Mouse (Mus musculus) forelimb bud, embryonic 11.5 days (tissue): ENCODE measurements around the gene Arr3.
A peak's percentile ranks its signal among the peaks of the same experiment; 100 is the strongest.

ENCODE experiments used
- DNase-seq: peaks from one replicate; pipeline ENCODE4 v3.0.0-alpha.2; 2012; ENCODE audit warnings: low read depth, low spot score

Gene Arr3

DNA sequence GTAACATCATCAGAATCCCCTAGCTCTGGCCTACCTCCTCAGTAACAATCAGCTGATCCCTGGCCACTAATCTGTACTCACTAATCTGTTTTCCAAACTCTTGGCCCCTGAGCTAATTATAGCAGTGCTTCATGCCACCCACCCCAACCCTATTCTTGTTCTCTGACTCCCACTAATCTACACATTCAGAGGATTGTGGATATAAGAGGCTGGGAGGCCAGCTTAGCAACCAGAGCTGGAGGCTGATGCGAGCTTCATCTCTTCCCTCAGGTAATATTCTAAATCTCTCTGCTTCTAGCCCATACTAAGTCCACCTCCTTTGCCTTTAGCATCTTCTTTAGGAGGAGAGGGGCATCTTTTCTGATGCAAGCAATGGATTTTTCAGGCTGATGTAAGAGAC, at the start of gene Arr3:
TSS of gene Arr3 (plus strand) at position 184 of the 400 bp plus-strand sequence.
- DNase-seq, result no peak

DNA sequence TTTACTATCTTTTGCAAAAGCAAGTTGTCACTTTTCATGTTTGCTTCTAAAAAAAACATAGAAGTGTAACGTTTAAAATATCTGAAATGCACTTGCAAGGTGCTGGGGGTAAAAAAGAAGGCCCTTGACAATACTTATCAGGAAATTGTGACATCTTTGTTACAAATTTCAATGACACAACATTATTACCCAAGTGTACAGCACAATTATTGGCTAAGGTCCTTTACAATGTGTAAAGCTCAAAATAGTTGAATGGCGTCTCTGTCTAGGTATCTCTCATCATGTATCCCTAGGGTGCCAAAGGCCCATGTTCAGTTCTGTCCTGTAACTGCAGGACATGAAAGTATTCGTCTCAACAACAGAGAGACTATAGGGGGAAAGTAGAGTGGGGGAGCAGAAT, 49.3 kb upstream of the Arr3 start:
- no peak for DNase-seq

DNA sequence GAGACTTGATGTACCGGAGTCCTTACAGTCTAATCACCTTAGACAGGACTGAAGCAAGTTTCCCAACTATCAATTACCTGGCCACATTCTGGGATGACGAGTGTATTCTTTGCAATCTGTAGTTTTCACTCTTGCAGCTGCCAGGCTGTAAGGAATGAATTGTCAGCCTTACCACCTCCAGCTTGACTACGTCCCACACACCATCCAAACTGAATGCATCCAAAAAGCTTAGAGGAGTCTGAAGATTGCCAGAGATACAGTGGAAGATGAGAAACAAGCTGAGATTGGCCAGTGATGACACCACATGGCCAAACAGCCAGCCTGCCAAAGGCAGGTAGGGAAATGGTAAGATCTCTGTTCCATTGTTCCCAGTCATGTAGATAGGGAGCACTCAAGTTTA, 39.6 kb upstream of the Arr3 start:
- DNase-seq, result no peak

DNA sequence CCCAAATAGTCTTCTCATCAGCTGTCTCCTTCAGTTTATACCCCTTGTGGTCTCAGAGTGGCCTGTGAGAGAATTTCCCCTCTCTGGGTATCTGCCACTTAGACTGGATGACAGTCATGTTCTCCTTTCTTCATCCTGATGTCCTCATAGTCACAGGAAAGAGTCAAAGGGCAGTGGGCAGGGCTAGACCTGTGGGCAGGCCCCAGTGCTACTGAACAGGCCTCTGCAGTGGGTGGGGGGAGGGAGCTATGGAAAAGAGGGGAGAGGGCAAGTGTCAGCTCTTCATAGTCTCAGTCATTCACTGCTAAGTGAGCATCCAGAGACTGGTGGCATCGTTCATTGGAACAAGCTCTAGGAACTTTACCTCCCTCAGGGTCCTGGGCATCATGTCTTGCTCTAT, 33.3 kb upstream of the Arr3 start, which contains the start of gene Awat1:
TSS of gene Awat1 (plus strand) at position 301 of the 400 bp plus-strand sequence.
- no peak for DNase-seq

DNA sequence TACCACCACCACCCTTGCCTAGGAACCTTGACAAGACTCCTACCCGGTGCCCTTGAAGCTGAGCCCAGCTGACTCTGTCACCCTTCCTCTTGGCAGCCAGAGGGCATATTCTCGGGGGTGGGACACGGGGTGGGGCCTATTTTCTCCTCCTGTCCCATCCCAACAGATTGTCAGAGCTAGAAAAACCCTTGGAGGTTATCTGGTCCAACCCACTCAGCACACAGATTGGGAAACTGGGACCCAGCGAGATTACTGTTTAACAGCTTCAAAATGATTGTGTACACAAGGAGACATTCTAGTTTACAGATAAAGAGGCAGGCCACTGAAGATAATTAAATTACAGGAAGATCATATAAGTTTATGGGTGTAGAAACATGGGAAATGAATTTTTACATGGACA, 10.5 kb upstream of the Arr3 start, which contains the start of gene P2ry4:
TSS of gene P2ry4 (minus strand) at position 79 of the 400 bp plus-strand sequence.
- no peak for DNase-seq

DNA sequence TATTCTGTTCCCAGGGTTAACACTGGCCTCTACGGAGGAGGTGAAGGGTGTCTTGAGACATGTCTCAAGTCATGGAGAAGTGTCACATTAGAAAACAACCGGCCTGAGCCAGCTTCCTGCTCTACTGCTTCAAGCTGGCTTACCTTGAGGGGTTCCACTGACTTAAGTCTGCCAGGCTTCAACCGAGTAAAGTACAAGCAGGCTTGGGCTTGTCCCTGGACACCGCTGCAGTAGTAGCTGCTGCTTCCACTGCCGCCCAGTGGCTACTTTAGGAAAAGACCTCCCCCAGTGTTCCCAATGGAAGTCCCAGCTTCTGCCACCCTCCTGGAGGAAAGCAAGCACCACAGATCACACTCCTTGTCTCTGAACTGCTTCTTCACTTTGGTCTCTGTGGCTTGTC, 7.9 kb upstream of the Arr3 start:
- DNase-seq, result peak; percentile 17

DNA sequence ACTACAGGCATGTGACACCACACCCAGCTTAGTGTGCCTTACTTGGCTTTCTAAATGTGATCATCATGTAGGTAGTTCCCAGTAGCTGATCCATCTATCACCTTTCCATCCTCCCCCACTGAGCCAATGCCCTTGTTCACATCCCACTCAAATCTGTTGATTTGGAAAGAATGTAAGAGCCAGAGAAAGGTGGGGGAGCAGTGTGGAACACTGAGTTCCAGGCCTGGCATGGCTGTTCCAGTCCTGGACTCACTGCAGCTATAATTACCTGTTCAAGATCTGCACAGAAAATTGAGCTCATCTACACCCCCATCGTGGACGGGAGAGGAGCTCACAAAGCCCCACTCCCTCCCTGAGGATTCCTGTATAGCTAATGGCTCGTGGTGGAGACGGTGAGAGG, 5.5 kb upstream of the Arr3 start:
- no peak for DNase-seq

DNA sequence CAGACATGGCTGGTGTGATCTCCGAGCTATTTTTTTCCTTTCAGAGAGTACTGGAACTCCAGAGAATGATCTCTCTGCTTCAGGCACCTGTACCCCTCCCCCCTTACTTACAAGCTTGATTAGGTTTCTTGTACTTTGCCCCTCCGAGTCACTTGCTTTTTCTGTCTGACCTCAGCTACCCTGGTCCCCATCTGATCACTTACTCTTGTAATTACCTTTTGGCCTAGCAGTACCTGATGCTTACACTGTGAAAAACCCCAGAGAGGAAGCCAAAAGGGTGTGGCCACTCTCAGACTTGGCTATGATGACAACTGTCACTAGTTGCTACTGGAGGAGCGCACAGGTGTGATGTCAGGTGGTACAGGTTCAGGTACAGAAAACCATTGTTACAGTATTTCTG, 13.2 kb downstream of the Arr3 start:
- no peak for DNase-seq

DNA sequence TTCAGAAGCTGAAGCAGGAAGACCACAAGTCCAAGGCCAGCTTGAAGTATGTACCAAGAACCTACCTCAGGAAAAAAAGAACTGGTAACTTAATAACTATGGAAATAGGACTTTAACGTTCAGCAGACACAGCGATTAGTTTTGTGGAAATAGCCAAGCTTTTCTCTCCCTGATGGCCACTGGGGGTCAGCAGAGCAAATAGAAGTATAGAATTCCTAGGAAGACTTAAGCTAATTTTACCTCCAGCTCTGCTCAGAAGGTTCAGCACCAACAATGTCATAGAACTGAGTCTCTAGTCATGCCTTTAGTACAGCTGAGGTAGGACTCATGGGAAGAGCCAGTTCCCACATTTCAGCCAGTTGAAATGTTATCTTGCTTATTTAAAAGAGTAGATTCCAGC, 16.1 kb downstream of the Arr3 start:
- no peak for DNase-seq

DNA sequence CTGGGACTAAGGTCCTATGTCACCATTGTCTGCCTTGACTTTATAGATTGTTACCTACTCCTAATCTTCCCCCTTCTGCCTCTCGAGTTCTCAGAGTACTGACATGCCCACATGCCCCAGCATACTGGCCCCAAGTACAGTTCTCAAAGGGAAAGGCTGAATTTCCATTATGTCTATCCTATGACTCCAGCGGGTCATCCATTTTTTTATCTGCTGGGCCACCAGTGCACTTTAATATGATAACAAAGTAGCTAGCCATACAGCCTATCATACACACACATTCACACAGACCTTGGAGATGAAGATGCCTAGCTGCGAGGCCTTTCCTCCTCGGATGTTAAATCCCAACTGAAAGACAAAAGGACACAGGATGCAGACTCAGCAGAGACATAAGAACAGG, 18.9 kb downstream of the Arr3 start:
- DNase-seq, result no peak

DNA sequence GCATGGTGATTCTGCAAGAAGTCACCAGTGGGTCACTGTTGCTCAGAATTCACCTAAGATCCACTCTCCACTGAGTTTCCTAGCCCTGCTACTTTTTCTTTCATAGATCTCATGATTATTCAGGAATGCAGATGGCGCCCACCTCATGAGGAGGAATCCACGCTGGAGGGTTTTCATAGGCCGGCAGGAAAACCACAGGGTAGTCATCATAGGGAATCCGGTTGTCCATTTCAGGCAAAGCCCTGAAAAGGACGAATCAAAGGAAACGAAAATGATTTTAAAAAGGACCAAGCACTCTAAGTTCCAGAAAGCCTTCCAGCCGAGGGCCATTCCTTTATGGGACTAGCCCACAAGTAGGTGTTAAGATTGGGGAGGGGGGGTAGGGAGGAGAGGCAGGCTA, 19.8 kb downstream of the Arr3 start:
- DNase-seq, result peak; percentile 3

DNA sequence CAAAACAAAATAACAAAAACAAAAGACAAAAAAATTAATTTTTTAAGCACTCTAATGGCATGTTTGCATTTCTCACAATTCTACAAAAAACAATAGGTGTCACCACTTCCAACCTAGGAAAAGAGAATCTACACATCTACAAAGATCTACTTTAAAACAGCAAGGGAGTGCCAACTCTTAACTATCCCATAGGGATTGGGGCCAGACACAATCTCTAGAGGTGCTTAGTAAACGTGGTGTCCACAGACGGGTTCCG, 20.2 kb downstream of the Arr3 start, which contains the start of gene Kif4:
TSS of gene Kif4 (plus strand) at position 192 of the 256 bp plus-strand sequence.
- no peak for DNase-seq

DNA sequence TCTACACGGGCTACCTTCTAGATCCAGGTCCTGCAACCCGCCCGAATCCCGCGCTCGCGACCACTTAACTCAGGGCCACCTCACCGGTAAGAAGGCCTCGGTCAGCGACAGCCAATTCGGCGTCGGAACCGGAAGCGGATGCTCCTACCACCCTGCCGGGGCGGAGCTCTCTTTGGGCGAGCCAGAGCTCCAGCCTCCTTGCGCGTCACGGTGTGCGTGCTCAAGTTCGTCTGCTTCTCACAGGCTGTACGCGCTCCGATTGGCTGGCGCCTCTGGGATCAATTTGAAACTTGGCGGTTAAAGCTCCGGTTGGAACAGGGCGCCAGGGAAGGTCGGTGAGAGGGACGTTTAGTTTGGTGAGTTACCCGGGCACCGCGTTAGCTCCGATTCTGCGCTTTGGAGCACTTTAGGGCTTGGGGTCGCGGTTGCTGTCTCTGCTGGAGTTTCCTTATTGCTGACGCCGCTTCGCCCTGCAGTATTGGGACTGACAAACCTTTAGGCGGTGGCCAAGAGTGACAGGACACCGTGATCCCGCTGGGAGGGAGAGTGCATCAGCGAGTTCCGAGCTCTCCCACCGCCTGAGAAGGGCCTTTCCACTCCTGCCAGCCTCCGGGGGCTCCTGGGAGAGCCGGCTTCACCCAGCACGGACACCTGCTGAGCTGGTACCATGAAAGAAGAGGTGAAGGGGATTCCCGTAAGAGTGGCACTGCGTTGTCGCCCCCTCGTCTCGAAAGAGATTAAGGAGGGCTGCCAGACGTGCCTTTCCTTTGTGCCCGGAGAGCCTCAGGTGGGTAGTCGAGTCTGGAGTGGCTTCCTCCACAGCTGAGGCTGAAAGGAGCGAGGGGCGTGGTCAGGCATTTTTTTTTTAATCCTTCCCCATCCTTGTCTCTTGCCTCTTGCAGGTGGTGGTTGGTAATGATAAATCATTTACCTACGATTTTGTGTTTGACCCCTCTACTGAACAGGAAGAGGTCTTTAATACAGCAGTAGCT, 20.8 kb downstream of the Arr3 start, which contains the start of gene Pdzd11:
TSS of gene Pdzd11 (minus strand) at position 767 of the 992 bp plus-strand sequence.
- DNase-seq, result peak; percentile 90

DNA sequence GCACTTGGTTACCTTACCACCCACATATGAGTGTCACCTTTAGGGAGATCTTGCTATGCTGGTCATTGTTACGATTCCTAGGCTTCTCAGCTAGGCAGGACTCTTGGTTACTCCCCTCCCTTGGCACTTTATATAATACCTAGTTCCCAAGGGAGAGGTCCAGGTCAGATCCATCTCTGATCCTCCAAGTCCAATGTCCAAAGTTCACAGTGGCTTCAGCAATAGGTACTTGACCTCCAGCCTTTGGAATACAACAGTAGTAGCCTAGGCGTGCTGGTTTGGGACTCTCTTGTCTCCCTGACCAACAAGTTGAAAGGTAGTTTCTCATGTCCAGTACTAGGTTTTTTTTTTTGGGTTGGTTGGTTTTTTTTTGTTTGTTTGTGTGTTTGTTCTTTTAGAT, 23.8 kb downstream of the Arr3 start:
- DNase-seq, result no peak

DNA sequence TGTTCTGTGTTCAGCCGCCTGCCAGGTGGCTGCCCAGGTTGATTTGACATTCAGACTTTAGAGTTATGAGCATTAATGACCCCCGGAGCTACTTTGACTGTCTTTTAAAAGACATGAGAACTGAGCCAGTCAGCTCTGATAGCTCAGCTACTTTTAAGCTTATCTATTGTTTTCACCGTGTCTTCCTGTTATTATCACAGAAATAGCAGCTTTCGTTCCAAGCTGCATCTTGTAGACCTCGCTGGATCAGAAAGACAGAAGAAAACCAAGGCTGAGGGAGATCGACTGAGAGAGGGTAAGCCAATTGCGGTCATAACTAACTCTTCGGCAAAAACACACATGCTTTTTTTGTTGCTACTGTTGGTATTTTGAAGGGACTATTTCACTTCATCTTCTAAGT, 33.2 kb downstream of the Arr3 start:
- no peak for DNase-seq

DNA sequence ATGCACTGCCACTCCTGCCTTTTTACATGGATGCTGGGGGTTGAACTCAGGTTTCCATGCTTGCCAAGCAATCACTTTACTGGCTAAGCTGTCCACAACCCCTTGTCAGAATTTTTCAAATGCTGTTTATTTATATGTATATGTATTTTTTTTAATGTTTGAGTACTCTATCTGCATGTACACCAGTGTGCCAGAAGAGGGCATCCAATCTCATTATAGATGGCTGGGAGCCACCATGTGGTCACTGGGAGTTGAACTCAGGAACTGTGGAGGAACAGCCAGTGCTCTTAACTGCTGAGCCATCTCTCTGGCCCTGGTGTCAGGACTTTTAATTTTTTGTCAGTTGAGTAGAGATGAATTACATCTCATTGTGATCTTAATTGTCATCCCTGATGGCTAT, 47.6 kb downstream of the Arr3 start:
- DNase-seq, result no peak

DNA sequence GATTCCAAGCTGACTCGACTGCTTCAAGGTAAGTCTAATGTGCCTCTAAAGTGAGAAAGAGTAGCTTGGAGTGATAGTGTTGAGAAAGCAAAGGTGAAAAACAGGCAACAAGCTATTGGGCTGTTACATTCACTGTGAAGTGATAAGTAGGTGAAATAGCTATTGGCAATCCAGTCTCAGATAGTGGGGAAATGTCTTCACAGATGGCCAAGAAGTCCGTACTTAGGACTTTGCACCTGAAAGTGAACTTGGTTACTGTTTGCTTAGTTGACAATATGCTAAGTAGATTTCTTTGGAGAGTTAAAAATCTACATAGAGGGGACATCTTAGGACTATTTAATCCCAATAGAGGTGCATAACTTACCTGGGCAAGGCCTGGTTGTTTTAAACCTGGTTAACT, 59.5 kb downstream of the Arr3 start:
- no peak for DNase-seq
